Mouse (Mus musculus) Patski (cell line): ENCODE measurements around the gene Cep295nl. TPM values are rescaled to one million over a fixed set of nuclear protein-coding genes. Genes with fewer than 3 reads are reported as not detected.

Source experiments
- ATAC-seq: fragments of 100-300 bp; one replicate; pipeline ENCODE4 v1.8.0; 2021
- CTCF ChIA-PET: fragments of 350-600 bp; sonication (Branson Sonifier 250); formaldehyde crosslinking; loops from one replicate; lab custom pipeline; 2022; ENCODE audit warnings: inconsistent platforms; lab: Charles Lee
- POLR2A ChIA-PET: fragments of 350-600 bp; sonication (Branson Sonifier 250); formaldehyde crosslinking; loops from one replicate; lab custom pipeline; 2022; ENCODE audit warnings: antibody characterized with exemption, inconsistent platforms; lab: Charles Lee
- DNase-seq: peaks from one replicate; pipeline ENCODE4 v3.0.0-alpha.2; 2011; ENCODE audit warnings: low read depth, low spot score
- H3K27me3 ChIP-seq: fragments of 371-371 bp; one replicate; pipeline ENCODE4 v1.5.1; 2021
- CTCF ChIP-seq: fragments of 100-300 bp; IDR thresholded peaks from one replicate; pipeline ENCODE4 v1.5.1; 2021
- in situ Hi-C: fragments of 300-500 bp; cut with MboI; formaldehyde crosslinking; loops from 3 replicates; pipeline ENCODE4 v1.11.1; 2018; ENCODE audit warnings: low pct_unique_long_range_greater_than_20kb, mixed read lengths
- polyA plus RNA-seq: library from polyadenylated mRNA; unstranded; gene quantifications from one replicate; pipeline ENCODE4 v1.2.3, GENCODE M21; 2021

Cep295nl gene
- polyA plus RNA-seq, 1 experiment from 2014 or later: 0.41 TPM

DNA sequence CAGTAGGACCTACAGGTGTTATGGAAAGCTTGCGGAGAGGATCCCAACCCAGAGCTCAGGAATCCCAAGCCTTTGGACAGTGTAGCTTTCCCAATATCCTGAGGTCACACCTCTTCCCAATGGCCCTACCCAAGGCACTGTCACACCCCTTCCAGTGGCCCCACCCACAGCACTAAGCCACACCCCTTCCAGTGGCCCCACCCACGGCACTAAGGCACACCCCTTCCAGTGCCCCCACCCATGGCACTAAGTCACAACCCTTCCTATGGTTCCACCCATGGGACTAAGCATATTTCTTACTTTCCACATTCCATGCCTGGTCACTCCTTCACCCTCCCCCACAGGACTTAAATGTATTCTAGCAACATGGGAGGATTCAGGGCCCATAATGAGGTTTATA lies 43.5 kb downstream of the Cep295nl start:
- POLR2A ChIA-PET: interaction anchor here (0.7 kb wide), 1 partner anchor 697 kb away, joined by 3 read pairs; no protein-coding TSS in a partner anchor
- H3K27me3 ChIP-seq: no peaks in the 10 kb centered on the region

DNA sequence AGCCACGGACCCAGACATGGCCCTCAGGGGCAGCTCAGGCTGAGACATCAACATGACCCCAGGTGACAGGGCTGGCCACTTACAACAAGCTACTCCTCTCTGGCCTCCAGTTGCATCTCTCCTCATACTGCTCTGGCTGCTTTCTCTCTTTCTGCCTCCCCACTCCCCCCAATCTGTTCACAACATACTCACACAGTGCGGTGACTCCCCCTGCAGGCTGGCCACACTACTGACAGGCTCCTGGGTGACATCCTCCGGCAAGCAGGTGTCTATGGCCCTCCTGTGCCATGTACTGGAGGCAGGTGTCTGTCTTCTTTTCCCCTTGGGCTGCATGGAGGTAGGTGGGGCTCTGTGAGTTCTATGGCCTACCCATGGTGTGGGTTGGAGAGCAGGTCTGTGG lies 44.3 kb downstream of the Cep295nl start:
- in situ Hi-C loops: no loop called here
- ATAC-seq: no peak
- H3K27me3 ChIP-seq: no peaks in the 10 kb centered on the region
- ChIA-PET CTCF (no interaction called here), POLR2A (no interaction called here)
- no peak for DNase-seq
- TF ChIP-seq CTCF: no peak

More for the DNA sequence above, 43.5 kb downstream of the Cep295nl start:
- in situ Hi-C loops: no loop called here
- ATAC-seq (no peak), DNase-seq (no peak)
- CTCF ChIA-PET: no interaction called here
- TF ChIP-seq CTCF: no peak

DNA sequence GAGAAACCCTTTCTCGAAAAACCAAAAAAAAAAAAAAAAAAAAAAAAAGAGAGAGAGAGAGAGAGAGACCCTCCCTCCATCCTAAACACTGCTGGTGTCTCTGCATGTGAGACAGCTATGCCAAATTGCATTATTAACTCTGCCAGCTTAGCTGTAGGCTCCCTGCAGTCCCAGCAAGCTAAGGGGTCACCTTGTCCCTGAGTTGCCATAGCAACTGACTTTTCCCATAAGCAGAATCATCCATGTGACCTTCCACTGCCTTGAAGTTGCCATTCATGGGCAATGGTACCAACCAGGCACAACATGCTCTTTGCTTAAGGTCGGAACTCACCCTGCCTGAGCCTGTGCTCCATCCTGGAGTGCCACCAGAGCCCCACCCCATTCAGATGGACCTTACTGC lies 47.3 kb downstream of the Cep295nl start:
- TF ChIP-seq CTCF: no peak
- ATAC-seq (no peak), DNase-seq (no peak)
- ChIA-PET CTCF (no interaction called here), POLR2A (no interaction called here)
- in situ Hi-C loops: no loop called here
- no peaks in the 10 kb centered on the region for H3K27me3 ChIP-seq

DNA sequence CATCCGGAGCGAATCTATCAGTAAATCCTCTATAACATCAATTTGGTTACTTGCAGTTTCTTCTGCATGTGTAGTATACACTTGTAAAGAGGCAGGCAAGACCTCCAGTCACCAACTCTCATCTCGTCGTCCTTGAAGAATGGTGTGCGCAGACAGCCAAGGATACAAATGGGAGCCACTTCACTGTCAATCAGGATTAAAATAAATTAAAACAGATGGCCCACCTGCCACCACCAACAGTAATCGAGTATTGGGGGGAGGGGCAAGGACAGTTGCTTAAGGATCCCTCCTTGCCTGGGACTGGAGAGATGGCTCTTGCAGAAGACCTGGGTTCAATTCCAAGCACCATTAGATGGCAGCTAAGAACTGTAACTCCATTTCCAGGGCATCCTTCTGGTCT lies 49.6 kb downstream of the Cep295nl start:
- ChIA-PET CTCF (no interaction called here), POLR2A (no interaction called here)
- in situ Hi-C loops: no loop called here
- no peak for ATAC-seq
- no peak for DNase-seq
- no peak for TF ChIP-seq CTCF
- no peaks in the 10 kb centered on the region for H3K27me3 ChIP-seq

DNA sequence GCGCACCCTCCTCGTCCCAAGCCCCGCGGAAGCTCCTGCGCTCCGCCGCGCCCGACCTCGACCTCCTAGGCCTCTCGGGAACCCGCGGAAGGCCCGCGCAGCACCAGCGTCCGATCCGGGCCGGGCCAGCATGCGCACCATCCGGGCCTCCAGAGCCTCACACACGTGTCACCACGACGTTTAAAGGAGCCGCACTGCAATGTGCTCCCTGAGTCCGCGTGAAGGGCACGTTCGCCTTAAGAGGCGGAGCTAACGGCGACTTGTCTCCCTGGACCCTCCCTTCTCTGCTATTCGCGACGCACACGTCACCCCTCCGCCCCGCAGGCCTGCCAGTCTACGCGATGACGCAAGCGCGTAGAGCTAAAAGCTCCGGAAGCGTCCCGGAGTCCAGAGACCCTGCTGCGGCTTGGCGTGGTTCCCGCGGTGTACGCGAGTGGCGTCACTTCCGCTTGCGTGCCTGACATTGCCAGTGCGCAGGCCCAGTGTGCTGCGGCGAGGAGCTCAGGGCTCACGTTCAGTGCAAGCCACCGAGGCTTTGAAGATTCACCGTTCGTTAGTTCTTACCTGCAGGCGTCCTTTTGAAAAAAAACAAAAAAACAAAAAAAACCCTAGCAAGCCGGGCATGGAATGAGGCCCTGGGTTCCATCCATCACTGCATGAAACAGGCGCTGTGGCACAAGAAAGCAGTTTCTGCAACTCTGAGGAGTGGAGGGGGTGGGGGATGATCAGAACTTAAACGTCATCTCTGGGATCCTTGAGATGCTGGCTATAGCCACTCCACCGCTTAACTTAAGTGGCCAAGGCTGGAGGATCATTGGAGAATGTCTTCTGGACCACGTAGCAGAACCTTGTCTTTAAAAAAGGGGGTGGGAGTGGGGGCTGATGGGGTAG lies 52.1 kb downstream of the Cep295nl start, which contains the start of gene Usp36:
Gene Usp36 (minus strand): TSS at position 246 of the 891 bp plus-strand sequence.
- in situ Hi-C loops: no loop called here
- ATAC-seq: peak; percentile 91
- no peaks in the 10 kb centered on the region for H3K27me3 ChIP-seq
- ChIA-PET POLR2A (interaction anchor here (0.6 to 1.4 kb wide), 4 partner anchors 9 to 112 kb away, joined by 3 to 5 read pairs (median 3); partner anchors contain the start of genes Cyth1 and Lgals3bp), CTCF (interaction anchor here (1.4 to 2.4 kb wide), 3 partner anchors 9 to 89 kb away, joined by 3 to 8 read pairs (median 5); no protein-coding TSS in a partner anchor)
- TF ChIP-seq CTCF: no peak
- DNase-seq: peak; percentile 98

DNA sequence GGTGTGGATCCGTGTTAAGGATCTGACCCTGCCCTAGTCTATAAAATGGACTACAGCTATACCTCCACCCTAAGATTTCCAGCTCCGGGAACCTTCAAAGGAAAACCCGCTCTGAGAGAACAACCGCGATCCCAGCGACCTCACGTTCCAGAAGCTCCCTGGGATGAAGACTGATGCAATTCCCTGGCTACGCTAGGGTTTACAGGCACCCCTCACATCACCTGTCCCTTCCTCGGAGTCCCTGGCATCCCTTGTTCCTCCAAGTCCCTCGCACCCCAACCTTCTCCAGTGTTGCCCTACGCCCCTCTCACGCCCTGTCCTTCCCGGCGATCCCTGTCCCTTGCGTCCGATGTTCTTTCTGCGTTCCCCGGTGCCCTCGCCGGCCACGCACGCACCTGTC lies 52.7 kb downstream of the Cep295nl start:
- TF ChIP-seq CTCF: no peak
- CTCF ChIA-PET: interaction anchor here (1.4 to 2.4 kb wide), 3 partner anchors 9 to 90 kb away, joined by 3 to 8 read pairs (median 5); no protein-coding TSS in a partner anchor
- POLR2A ChIA-PET: interaction anchor here (0.6 to 1.4 kb wide), 4 partner anchors 8 to 112 kb away, joined by 3 to 5 read pairs (median 3); partner anchors contain the start of genes Cyth1 and Lgals3bp
- in situ Hi-C loops: no loop called here
- DNase-seq: no peak
- no peaks in the 10 kb centered on the region for H3K27me3 ChIP-seq
- ATAC-seq: peak; percentile 23

DNA sequence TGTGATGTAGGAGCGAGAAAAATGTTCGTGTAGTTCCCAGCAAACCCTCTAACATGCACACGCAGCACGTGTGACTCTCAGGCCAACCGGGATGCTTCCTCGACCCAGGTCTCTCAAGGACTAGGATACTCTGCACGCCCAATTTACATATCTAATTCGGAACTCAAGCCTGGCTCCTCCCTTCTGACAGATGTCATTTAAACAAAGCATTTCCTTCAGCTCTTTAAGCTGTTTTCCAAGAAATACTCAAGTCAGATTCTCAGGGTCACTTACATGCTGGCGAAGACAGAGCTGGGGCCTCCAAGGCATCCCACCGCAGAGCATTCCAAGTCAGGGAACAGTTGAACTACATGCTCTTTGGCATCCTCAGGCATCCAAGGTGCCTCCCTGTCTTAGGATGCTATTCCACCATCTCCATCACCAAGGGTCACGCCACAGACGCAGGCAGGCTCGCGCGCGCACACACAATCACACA lies 53.2 kb downstream of the Cep295nl start:
- no peaks in the 10 kb centered on the region for H3K27me3 ChIP-seq
- POLR2A ChIA-PET: interaction anchor here (0.9 to 1.1 kb wide), 3 partner anchors 9 to 76 kb away, joined by 3 to 6 read pairs (median 5); partner anchors contain the start of gene Cyth1
- CTCF ChIA-PET: no interaction called here
- no peak for ATAC-seq
- no peak for TF ChIP-seq CTCF
- no peak for DNase-seq
- in situ Hi-C loops: no loop called here

DNA sequence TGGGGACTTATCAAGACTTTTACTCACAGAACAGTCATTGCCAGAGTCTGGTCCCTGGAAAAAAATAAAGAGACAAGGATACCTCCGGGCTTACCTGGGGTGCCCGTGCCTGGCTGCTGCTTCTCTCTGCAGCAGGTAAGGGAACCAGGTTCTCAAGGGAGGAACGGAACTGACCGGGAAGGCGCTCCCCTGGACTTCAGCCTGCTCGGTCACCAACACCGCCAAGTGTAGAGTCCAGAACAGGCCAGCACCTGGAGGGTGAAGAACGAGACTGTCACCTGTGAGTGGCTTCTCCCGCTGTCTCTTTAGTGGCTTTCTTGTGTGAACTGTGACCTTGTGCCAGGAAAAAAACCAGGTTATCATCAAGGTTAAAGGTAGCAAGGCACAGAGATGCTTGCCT lies 54.7 kb downstream of the Cep295nl start:
- H3K27me3 ChIP-seq: no peaks in the 10 kb centered on the region
- ATAC-seq (no peak), DNase-seq (no peak)
- ChIA-PET POLR2A (interaction anchor here (1.0 kb wide), 1 partner anchor 10 kb away, joined by 3 read pairs; no protein-coding TSS in a partner anchor), CTCF (no interaction called here)
- in situ Hi-C loops: no loop called here
- TF ChIP-seq CTCF: no peak

DNA sequence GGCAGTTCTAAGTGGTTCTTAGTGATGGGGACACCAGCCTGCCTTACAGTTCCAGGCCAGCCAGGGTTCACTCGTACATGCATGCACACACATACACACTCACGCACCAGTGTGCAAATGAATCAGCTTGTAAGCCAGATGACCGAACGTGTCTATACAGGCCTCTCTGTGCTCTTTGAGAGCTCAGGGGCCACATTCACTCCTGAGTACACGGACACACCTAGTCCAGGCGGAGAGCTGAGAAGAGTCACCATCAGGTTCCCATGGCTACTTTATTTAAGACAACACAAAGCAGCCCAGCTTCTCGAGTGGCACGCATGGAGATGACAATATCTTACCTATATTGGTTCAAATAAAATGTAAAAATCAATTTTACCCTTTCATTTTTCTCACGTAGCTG lies 55.9 kb downstream of the Cep295nl start:
- DNase-seq (no peak), ATAC-seq (no peak)
- ChIA-PET CTCF (no interaction called here), POLR2A (interaction anchor here (1.5 kb wide), 1 partner anchor 15 kb away, joined by 3 read pairs; no protein-coding TSS in a partner anchor)
- H3K27me3 ChIP-seq: no peaks in the 10 kb centered on the region
- in situ Hi-C loops: no loop called here
- TF ChIP-seq CTCF: no peak

DNA sequence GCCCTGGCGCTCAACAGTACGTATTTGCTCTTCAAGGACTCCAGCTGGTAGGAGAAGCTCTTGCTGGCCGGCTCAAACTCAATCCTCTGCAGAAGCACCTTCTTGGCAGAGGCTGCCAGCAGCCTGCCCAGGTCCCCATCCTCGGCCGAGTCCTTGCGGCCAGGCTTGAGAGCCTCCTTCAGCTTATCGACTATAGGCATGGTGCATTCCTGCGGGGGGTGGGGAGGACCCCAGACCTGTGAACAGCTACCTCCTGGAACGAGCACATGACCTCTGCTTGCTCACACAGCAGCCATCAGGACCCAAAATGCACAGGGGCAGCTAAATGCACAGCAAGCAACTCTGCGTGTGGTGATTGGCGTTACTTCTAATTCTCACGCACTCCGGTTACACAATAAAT lies 56.5 kb downstream of the Cep295nl start:
- no peaks in the 10 kb centered on the region for H3K27me3 ChIP-seq
- CTCF ChIA-PET: no interaction called here
- in situ Hi-C loops: no loop called here
- DNase-seq: no peak
- ATAC-seq: no peak
- POLR2A ChIA-PET: interaction anchor here (1.5 kb wide), 1 partner anchor 14 kb away, joined by 3 read pairs; no protein-coding TSS in a partner anchor
- no peak for TF ChIP-seq CTCF

Other genes starting within 250 kb of the Cep295nl start
- gene Dnah17, start 211.9 kb downstream of the Cep295nl start, polyA plus RNA-seq: 0.22 TPM
- gene Cyth1, start 93.9 kb downstream of the Cep295nl start, polyA plus RNA-seq: 30.8 TPM
- 26.0 TPM for gene Usp36, start 52.3 kb downstream of the Cep295nl start, polyA plus RNA-seq
- gene Timp2, start 13.2 kb upstream of the Cep295nl start, polyA plus RNA-seq: 459 TPM
- 113 TPM for gene Lgals3bp, start 59.6 kb upstream of the Cep295nl start, polyA plus RNA-seq
- 49.4 TPM for gene Cant1, start 76.6 kb upstream of the Cep295nl start, polyA plus RNA-seq
- gene C1qtnf1, start 85.7 kb upstream of the Cep295nl start, polyA plus RNA-seq: 11.2 TPM
- gene Engase, start 134.3 kb upstream of the Cep295nl start, polyA plus RNA-seq: 4.7 TPM